In the genomic region with DNA sequence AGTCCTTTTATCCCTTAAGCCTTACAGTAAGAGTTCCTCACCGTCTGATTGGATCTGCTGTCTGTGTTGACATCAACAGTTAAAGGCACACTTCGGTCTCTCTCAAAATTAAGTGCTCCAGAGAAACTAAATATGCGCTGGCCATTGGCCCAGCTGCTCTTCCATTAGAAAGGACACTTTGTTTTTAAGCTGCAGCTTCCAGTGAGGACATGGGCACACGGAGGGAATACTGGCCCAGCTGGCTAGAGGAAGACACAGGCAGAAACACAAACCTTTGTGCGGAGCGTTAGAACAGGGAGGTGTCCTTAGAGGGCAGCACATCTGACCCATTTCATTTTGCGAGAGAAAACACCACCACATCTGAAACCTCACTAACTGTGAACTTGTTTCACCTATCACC, we compare ENCODE assay signal across 18 mouse cellular contexts. TPM values are rescaled to one million over a fixed set of nuclear protein-coding genes. Genes with fewer than 3 reads are reported as not detected.
DNase-seq lines count a peak whose midpoint lies in the region; ATAC-seq and TF ChIP-seq lines count a peak whose summit lies in the region.
"Had no signal": no experiment of that assay in that cellular context is flagged by ENCODE, and none has a peak within 500 bp of the region (broad histone marks: within the 10 kb centered on the region; RNA-seq: fewer than 3 reads in every experiment).

No protein-coding gene starts in this region.

- no peak for ATAC-seq in forebrain, embryonic 14.5 days
- no peak for ATAC-seq in forebrain, embryonic 15.5 days (replicated peaks)
- ATAC-seq in hindbrain, postnatal 0 days: 0 out of 2 replicates have a peak, but pooled peaks have one; percentile 44
- no peak for ATAC-seq in intestine, postnatal 0 days

- H3K36me3 ChIP-seq in forebrain, embryonic 14.5 days (ENCODE audit: control insufficient read depth, insufficient read depth, low read length): no peaks in the 10 kb centered on the region
- H3K36me3 ChIP-seq in forebrain, embryonic 15.5 days: no peaks in the 10 kb centered on the region
- H3K36me3 ChIP-seq in hindbrain, postnatal 0 days (ENCODE audit: insufficient read depth, low read length): no peaks in the 10 kb centered on the region
- H3K36me3 ChIP-seq in intestine, postnatal 0 days (ENCODE audit: control insufficient read depth, insufficient read depth): no peaks in the 10 kb centered on the region

- no peaks in the 10 kb centered on the region for H3K9me3 ChIP-seq in forebrain, embryonic 14.5 days (replicated peaks; ENCODE audit: control insufficient read depth, low read length)
- H3K9me3 ChIP-seq in forebrain, embryonic 15.5 days: no peaks in the 10 kb centered on the region
- no peaks in the 10 kb centered on the region for H3K9me3 ChIP-seq in hindbrain, postnatal 0 days (ENCODE audit: low read length)
- no peaks in the 10 kb centered on the region for H3K9me3 ChIP-seq in intestine, postnatal 0 days (ENCODE audit: control insufficient read depth)

- DNase-seq in forebrain, embryonic 14.5 days (ENCODE audit: low spot score): peak; percentile 31
- peak; percentile 23 for DNase-seq in layer of hippocampus, adult 9-11 months
- DNase-seq in layer of hippocampus, postnatal 25 days (ENCODE audit: extremely low spot score in 1 of 2, low spot score in 1 of 2): no peak
- peak; percentile 7 for DNase-seq in Muller cell, postnatal 12 days (ENCODE audit: inconsistent ontology term)
- peak; percentile 48 for DNase-seq in hindbrain, postnatal 0 days (ENCODE audit: low spot score)
- no peak for DNase-seq in spleen, postnatal 4 days (ENCODE audit: low spot score in 2 of 2)
- DNase-seq: adrenal gland, adult 2 months; cerebellum, postnatal 25 days; kidney, postnatal 10 days had no signal

- no peaks in the 10 kb centered on the region for H3K27me3 ChIP-seq in forebrain, embryonic 14.5 days (replicated peaks; ENCODE audit: control insufficient read depth, insufficient read depth, low read length)
- H3K27me3 ChIP-seq in forebrain, embryonic 15.5 days: no peaks in the 10 kb centered on the region
- H3K27me3 ChIP-seq in hindbrain, postnatal 0 days (ENCODE audit: insufficient read depth, low read length): no peaks in the 10 kb centered on the region
- no peaks in the 10 kb centered on the region for H3K27me3 ChIP-seq in intestine, postnatal 0 days (replicated peaks; ENCODE audit: control insufficient read depth, insufficient read depth, low read length)

- no peak overlapping the region for H3K27ac ChIP-seq in forebrain, embryonic 14.5 days (ENCODE audit: low read depth, low read length)
- no peak overlapping the region for H3K27ac ChIP-seq in forebrain, embryonic 15.5 days (replicated peaks)
- peak overlapping the region; percentile 63 for H3K27ac ChIP-seq in hindbrain, postnatal 0 days
- H3K27ac ChIP-seq in intestine, postnatal 0 days (ENCODE audit: low read depth, low read length): no peak overlapping the region
- H3K27ac ChIP-seq: stomach, postnatal 0 days had no signal

- H3K4me1 ChIP-seq in forebrain, embryonic 14.5 days (ENCODE audit: control insufficient read depth, insufficient read depth, low read length): peaks cover 7% of the 10 kb centered on the region
- peaks cover 6% of the 10 kb centered on the region for H3K4me1 ChIP-seq in forebrain, embryonic 15.5 days
- H3K4me1 ChIP-seq in hindbrain, postnatal 0 days (ENCODE audit: insufficient read depth, low read length): no peaks in the 10 kb centered on the region; the same call in 1 of the 2 replicates
- H3K4me1 ChIP-seq in intestine, postnatal 0 days (replicated peaks; ENCODE audit: control insufficient read depth, insufficient read depth, low read length): no peaks in the 10 kb centered on the region

- 60% methylated on average over 7 of the region's 7 CpGs for WGBS in forebrain, embryonic 14.5 days
- WGBS in forebrain, embryonic 15.5 days: 54% methylated on average over 7 of the region's 7 CpGs
- 45% methylated on average over 7 of the region's 7 CpGs for WGBS in hindbrain, postnatal 0 days
- 66% methylated on average over 7 of the region's 7 CpGs for WGBS in intestine, postnatal 0 days

- no peak overlapping the region for H3K4me3 ChIP-seq in forebrain, embryonic 14.5 days (ENCODE audit: low read depth, low read length)
- no peak overlapping the region for H3K4me3 ChIP-seq in forebrain, embryonic 15.5 days
- no peak overlapping the region for H3K4me3 ChIP-seq in hindbrain, postnatal 0 days (ENCODE audit: low read length)
- H3K4me3 ChIP-seq in intestine, postnatal 0 days (ENCODE audit: low read depth, low read length): no peak overlapping the region

- no peak for TF ChIP-seq CTCF in hindbrain, postnatal 0 days (IDR thresholded peaks at IDR 0.05; ENCODE audit: low read depth)
- no peak for TF ChIP-seq CTCF in intestine, postnatal 0 days (IDR thresholded peaks at IDR 0.05; ENCODE audit: low read depth)

- H3K9ac ChIP-seq in forebrain, embryonic 14.5 days (ENCODE audit: low read length): no peak overlapping the region
- no peak overlapping the region for H3K9ac ChIP-seq in forebrain, embryonic 15.5 days (replicated peaks)
- H3K9ac ChIP-seq in hindbrain, postnatal 0 days (replicated peaks; ENCODE audit: low read length): no peak overlapping the region
- no peak overlapping the region for H3K9ac ChIP-seq in intestine, postnatal 0 days (ENCODE audit: low read depth, low read length)

- no peak overlapping the region for H3K4me2 ChIP-seq in forebrain, embryonic 14.5 days (ENCODE audit: low read length)
- H3K4me2 ChIP-seq in forebrain, embryonic 15.5 days (replicated peaks): no peak overlapping the region
- no peak overlapping the region for H3K4me2 ChIP-seq in hindbrain, postnatal 0 days (ENCODE audit: low read depth, low read length)
- H3K4me2 ChIP-seq in intestine, postnatal 0 days (replicated peaks; ENCODE audit: low read depth): no peak overlapping the region
- H3K4me2 ChIP-seq: liver, embryonic 11.5 days had no signal

RNA-seq across cellular contexts. Expression of a gene that starts 3.9 kb away (rescaled TPM):
- 0.24 TPM in 1 of 2 replicates, not detected in the other for polyA plus RNA-seq in forebrain, embryonic 14.5 days (2014; fragmentation: Nextera tagmentation; extraction: Ambion mirVana)
- 0.28 TPM in 1 of 2 replicates, not detected in the other for polyA plus RNA-seq in forebrain, embryonic 15.5 days (2015; fragmentation: Nextera tagmentation; extraction: Ambion mirVana)
- under 1 TPM in 1 of 2 experiments, not detected in 1; 0.25 TPM for total RNA-seq in layer of hippocampus, postnatal 25 days (2021)
- total RNA-seq in hindbrain, postnatal 0 days (2014; rRNA removed): 0.10 TPM in 1 of 2 replicates, not detected in the other
- polyA plus RNA-seq in hindbrain, postnatal 0 days (2015; fragmentation: Nextera tagmentation; extraction: Ambion mirVana): 0.10 and 0.13 TPM in 2 replicates
- polyA plus RNA-seq in intestine, postnatal 0 days (2015; fragmentation: Nextera tagmentation; extraction: Ambion mirVana): not detected in 2 replicates
- total RNA-seq: gastrocnemius, adult 8-10 months; left cerebral cortex, postnatal 36 days; megakaryocyte progenitor cell, adult 5-6 weeks had no signal
- polyA plus RNA-seq: adrenal gland, adult 2 months; embryonic facial prominence, embryonic 11.5 days; heart, embryonic 14.5 days; liver, embryonic 11.5 days had no signal

RNA-seq across cellular contexts. Expression of a gene that starts 56.6 kb away (rescaled TPM):
- 0.04 TPM in 1 of 2 replicates, not detected in the other for polyA plus RNA-seq in forebrain, embryonic 14.5 days (2014; fragmentation: Nextera tagmentation; extraction: Ambion mirVana)
- polyA plus RNA-seq in forebrain, embryonic 15.5 days (2015; fragmentation: Nextera tagmentation; extraction: Ambion mirVana): not detected in 2 replicates
- total RNA-seq in layer of hippocampus, postnatal 25 days (2021): under 1 TPM; 0.57 to 0.99 TPM
- not detected in 2 replicates for total RNA-seq in hindbrain, postnatal 0 days (2014; rRNA removed)
- polyA plus RNA-seq in hindbrain, postnatal 0 days (2015; fragmentation: Nextera tagmentation; extraction: Ambion mirVana): 0.09 and 0.10 TPM in 2 replicates
- polyA plus RNA-seq in intestine, postnatal 0 days (2015; fragmentation: Nextera tagmentation; extraction: Ambion mirVana): 0.12 and 0.17 TPM in 2 replicates
- total RNA-seq: adrenal gland, adult 2 months; megakaryocyte progenitor cell, adult 5-6 weeks had no signal
- polyA plus RNA-seq: embryonic facial prominence, embryonic 11.5 days; heart, embryonic 14.5 days had no signal

RNA-seq across cellular contexts. Expression of a gene that starts 57.4 kb away (rescaled TPM):
- 17.2 and 21.5 TPM in 2 replicates for polyA plus RNA-seq in forebrain, embryonic 14.5 days (2014; fragmentation: Nextera tagmentation; extraction: Ambion mirVana)
- 22.1 and 22.3 TPM in 2 replicates for polyA plus RNA-seq in forebrain, embryonic 15.5 days (2015; fragmentation: Nextera tagmentation; extraction: Ambion mirVana)
- 10 to 100 TPM; 55.6 to 58.4 TPM for total RNA-seq in layer of hippocampus, postnatal 25 days (2021)
- 84.2 and 85.1 TPM in 2 replicates for total RNA-seq in hindbrain, postnatal 0 days (2014; rRNA removed)
- 20.7 and 20.9 TPM in 2 replicates for polyA plus RNA-seq in hindbrain, postnatal 0 days (2015; fragmentation: Nextera tagmentation; extraction: Ambion mirVana)
- polyA plus RNA-seq in intestine, postnatal 0 days (2015; fragmentation: Nextera tagmentation; extraction: Ambion mirVana): 6.3 and 6.6 TPM in 2 replicates

Comparison
In these comparisons a context has a peak if more than half of its experiments do, and no peak if none do; other contexts are left out.
1. DNase-seq: peak in forebrain, embryonic 14.5 days (single experiment), layer of hippocampus, adult 9-11 months (single experiment), Muller cell, postnatal 12 days (single experiment) and hindbrain, postnatal 0 days (single experiment); none in layer of hippocampus, postnatal 25 days (0 of 2) and spleen, postnatal 4 days (0 of 2).